Mouse (Mus musculus) bone marrow, adult 2 months (tissue): ENCODE measurements at regions not wholly inside any gene's neighbourhood (a gene's known extent, or its start where the extent isn't known, plus 50 kb on each side); places are given as distances from the start of the nearest gene placed in this dataset.

Experiments
- CTCF ChIP-seq: fragments of 200-500 bp; IDR thresholded peaks from 2 replicates; pipeline ENCODE4 v1.5.1; 2011; ENCODE audit warnings: low read length, control low read depth; ENCODE audit not compliant: control insufficient read depth, insufficient read depth
- POLR2A ChIP-seq: fragments of 200-500 bp; IDR thresholded peaks from 2 replicates; pipeline ENCODE4 v1.6.1; 2011; ENCODE audit warnings: low read depth, mild to moderate bottlenecking, control low read depth, low read length, borderline replicate concordance; ENCODE audit not compliant: control insufficient read depth

DNA sequence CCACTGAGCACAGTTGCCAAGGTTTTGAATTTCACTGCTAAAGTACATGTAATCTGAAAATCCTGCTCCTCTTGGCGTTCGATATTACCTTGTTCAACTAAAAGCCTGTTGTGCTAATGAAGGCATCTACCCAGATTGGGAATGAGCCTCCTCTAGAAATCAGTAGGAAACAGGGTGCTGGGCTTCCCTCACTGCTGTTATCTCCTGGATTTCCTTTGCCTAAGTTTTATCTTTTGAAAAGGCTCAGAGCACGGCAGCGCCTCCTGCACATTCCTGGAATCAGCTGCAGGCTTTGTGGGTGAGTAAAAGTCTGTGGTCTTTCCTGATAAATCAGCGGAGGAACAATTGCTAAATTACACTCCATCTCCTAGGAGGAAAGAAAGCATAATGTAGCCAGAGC is 469.9 kb upstream of the 2610301B20Rik start:
- TF ChIP-seq CTCF: no peak
- TF ChIP-seq POLR2A: no peak
